Mouse (Mus musculus) cerebellum, adult 18-20 months (tissue): ENCODE results near the gene Cstf2t.

Experiments
- DNase-seq, 2 experiments: peaks; one replicate each; pipeline ENCODE4 v3.0.0; 2021

Gene Cstf2t

GRCm38 (mm10) chr19:31082662-31083429, at the start of gene Cstf2t:
Gene Cstf2t, plus strand, starts transcription at chr19:31082837.
- peak; percentile 99 to 100 for DNase-seq

- DNase-seq, result no peak
Measured at GRCm38 (mm10) chr19:31038951-31039350, 43.7 kb upstream of the Cstf2t start.

- DNase-seq, result no peak
Measured at GRCm38 (mm10) chr19:31040948-31041847, 41.4 kb upstream of the Cstf2t start.

- no peak for DNase-seq
Measured at GRCm38 (mm10) chr19:31046601-31047000, 36.0 kb upstream of the Cstf2t start.

GRCm38 (mm10) chr19:31064740-31065139, 17.9 kb upstream of the Cstf2t start:
- DNase-seq, result no peak

GRCm38 (mm10) chr19:31065206-31065781, 17.3 kb upstream of the Cstf2t start:
- DNase-seq, result no peak

GRCm38 (mm10) chr19:31073959-31074716, 8.5 kb upstream of the Cstf2t start:
- no peak for DNase-seq

GRCm38 (mm10) chr19:31074717-31075063, 7.9 kb upstream of the Cstf2t start:
- DNase-seq, result no peak

GRCm38 (mm10) chr19:31076106-31076505, 6.5 kb upstream of the Cstf2t start:
- DNase-seq, result no peak

- DNase-seq, result no peak
Measured at GRCm38 (mm10) chr19:31078241-31078640, 4.4 kb upstream of the Cstf2t start.

GRCm38 (mm10) chr19:31082226-31082625, 411 bp upstream of the Cstf2t start:
- no peak for DNase-seq

GRCm38 (mm10) chr19:31083761-31084160, 1.1 kb downstream of the Cstf2t start:
- peak; percentile 18 to 40 for DNase-seq

- no peak for DNase-seq
Measured at GRCm38 (mm10) chr19:31097857-31098256, 15.2 kb downstream of the Cstf2t start.

GRCm38 (mm10) chr19:31099369-31099768, 16.7 kb downstream of the Cstf2t start:
- no peak for DNase-seq

GRCm38 (mm10) chr19:31104764-31105163, 22.1 kb downstream of the Cstf2t start:
- DNase-seq, result no peak

GRCm38 (mm10) chr19:31106036-31106435, 23.4 kb downstream of the Cstf2t start:
- no peak for DNase-seq

- DNase-seq, result no peak
Measured at GRCm38 (mm10) chr19:31106835-31107554, 24.4 kb downstream of the Cstf2t start.

- no peak for DNase-seq
Measured at GRCm38 (mm10) chr19:31114690-31115089, 32.1 kb downstream of the Cstf2t start.

GRCm38 (mm10) chr19:31124628-31125027, 42.0 kb downstream of the Cstf2t start:
- DNase-seq, result no peak

GRCm38 (mm10) chr19:31132614-31133013, 50.0 kb downstream of the Cstf2t start:
- DNase-seq, result no peak

- DNase-seq, result no peak
Measured at GRCm38 (mm10) chr19:31136316-31136715, 53.7 kb downstream of the Cstf2t start.
